Mouse (Mus musculus) adrenal gland, postnatal 36 days (tissue): Measurements from ENCODE around the gene Ctcfl. TPM values are rescaled to one million over a fixed set of nuclear protein-coding genes. Genes with fewer than 3 reads are reported as not detected.

Experiments
- DNase-seq, 2 experiments: peaks; one replicate each; pipeline ENCODE4 v3.0.0; 2021; ENCODE audit warnings: mixed read lengths in 1 of 2
- total RNA-seq, 2 experiments: library from RNA; stranded (reverse); gene quantifications; 2 replicates each; pipeline ENCODE4 v1.2.3; 2021

The Ctcfl gene
- total RNA-seq, 2 experiments from 2014 or later, result 0.10 TPM

DNA sequence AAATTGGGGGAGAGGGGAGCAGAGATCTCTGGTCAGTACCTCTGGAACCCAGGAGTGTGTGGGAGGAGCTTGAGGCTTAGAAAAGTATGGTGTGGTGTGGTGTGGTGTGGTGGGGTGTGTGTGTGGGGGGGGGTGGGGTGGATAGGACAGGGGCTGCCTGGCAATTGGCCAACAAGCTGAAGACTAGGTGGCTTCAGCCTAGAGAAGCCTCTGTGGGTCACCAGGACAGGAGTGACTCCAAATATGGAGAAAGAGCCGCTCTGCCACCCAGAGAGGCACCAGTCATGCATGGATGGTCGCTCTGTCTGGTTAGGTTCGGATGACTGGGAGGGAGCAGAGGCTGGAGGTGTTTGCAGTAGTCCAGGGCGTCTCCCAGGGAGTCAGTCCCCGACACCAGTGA lies 71.9 kb downstream of the Ctcfl start:
- no peak for DNase-seq

DNA sequence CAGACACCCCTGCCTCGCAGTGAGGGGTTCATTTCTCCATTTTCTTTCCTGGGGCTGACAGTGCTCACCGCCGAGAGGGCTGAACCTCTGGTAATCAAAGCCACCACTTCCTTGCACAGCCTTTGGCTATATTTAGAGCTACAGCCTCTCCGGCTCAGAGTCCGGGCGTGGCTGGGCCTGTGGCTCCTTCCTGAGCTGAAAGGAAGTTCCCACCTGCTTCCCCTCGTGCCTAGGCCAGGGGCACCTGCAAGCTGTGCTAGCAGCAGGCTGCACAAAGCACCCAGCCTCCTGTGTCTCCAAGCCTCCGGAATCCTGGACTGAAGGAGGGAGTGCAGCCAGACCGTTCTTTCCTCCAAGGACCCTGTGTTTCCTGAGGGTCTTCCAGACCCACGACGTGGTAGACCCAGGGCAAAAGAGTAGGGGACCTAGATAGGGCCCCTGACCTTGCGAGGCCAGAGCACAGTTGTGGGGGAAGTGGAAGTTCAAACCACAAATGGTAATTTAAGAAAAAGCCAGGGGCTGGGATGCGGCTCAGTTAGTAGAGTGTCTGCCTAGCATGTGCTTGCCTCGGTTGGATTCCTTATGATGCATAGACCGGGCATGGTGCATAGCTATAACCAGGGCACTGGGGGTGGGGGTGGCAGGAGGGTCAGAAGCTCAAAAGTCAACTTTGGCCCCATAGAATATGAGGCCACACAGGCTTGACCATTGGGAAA lies 72.6 kb downstream of the Ctcfl start:
- no peak for DNase-seq

DNA sequence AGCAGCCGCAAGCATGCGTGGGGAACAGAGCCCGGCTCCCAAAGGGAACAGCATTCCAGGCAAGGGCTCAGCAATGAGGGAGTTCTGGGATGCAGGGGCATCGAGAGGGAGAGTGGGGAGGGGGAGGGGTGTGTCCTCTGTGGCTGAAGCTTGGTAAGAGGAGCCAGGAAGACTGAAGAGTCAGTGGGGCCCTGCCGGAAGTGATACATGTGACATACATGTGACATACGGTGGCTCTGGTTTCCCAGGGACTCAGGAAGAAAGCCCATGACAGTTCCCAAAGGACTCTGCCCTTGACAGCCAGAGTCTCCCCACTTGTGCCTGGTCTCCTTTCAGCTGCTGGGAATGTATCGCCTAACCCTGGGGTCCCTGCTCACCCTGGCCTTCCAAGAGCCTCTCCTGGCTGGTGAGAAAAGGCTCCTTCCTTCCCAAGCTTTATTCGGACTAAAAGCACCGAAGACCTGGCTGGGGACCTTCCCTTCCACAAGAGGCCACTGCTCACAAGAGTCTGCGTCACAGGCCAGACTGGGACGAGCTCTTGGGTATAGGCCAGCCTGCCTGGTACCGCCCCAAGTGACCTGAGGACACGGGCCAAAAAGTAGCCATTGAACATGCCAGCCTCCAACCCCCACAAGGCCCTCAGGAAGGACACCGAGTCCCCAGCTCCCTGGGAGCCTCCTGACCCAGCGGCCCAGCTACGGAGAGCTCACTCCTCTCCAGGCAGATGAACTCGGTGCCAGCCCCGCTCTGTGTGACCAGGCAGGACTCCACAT lies 74.9 kb downstream of the Ctcfl start:
- peak; percentile 88 to 90 for DNase-seq

Other genes with a start within 250 kb of the Ctcfl start
- 10 to 100 TPM; 30.1 to 68.2 TPM for gene Bmp7, start 179.2 kb downstream of the Ctcfl start, total RNA-seq
- gene Spo11, start 141.8 kb downstream of the Ctcfl start, total RNA-seq, result not detected
- 10 to 100 TPM; 64.8 to 66.1 TPM for gene Rae1, start 119.4 kb downstream of the Ctcfl start, total RNA-seq
- gene Rbm38, start 99.0 kb downstream of the Ctcfl start, total RNA-seq, result 10 to 100 TPM; 20.8 to 30.0 TPM
- gene Pck1, start 33.5 kb upstream of the Ctcfl start, total RNA-seq, result 100 to 1,000 TPM; 816 to 818 TPM
- 1 to 10 TPM; 1.6 to 4.9 TPM for gene Zbp1, start 99.4 kb upstream of the Ctcfl start, total RNA-seq
- gene Pmepa1, start 157.0 kb upstream of the Ctcfl start, total RNA-seq, result 10 to 100 TPM; 54.8 to 55.5 TPM